Mouse (Mus musculus) A20 (cell line): Measurements from ENCODE around the gene Ppil2.

Experiments used
- DNase-seq: peaks from one replicate; pipeline ENCODE4 v3.0.0-alpha.2; 2011; ENCODE audit warnings: low read depth, low spot score

Gene Ppil2

GRCm38 (mm10) chr16:17040716-17041115, 70.3 kb downstream of the Ppil2 start:
- DNase-seq: no peak
